Mouse (Mus musculus): ENCODE results near the gene Rerg. TPM values are rescaled to one million over a fixed set of nuclear protein-coding genes. Genes with fewer than 3 reads are reported as not detected.
A peak's percentile ranks its signal among the peaks of the same experiment; 100 is the strongest.

Gene Rerg
- polyA plus RNA-seq, 1 experiment from 2014 or later, result 23.9 TPM

GRCm38 (mm10) chr6:137188375-137188926 lies 18.2 kb upstream of the Rerg start:
- ATAC-seq (replicated peaks; ENCODE audit: low FRiP score, low read depth) (no peak), DNase-seq (ENCODE audit: low spot score) (no peak)
- Histone ChIP-seq H3K4me3 (replicated peaks; ENCODE audit: low read depth, low read length) (no peak overlapping the region), H3K4me1 (replicated peaks; ENCODE audit: insufficient read depth, low read length) (no peaks in the 10 kb centered on the region), H3K27me3 (ENCODE audit: insufficient read depth, low read length) (no peaks in the 10 kb centered on the region), H3K9me3 (replicated peaks; ENCODE audit: low read length) (no peaks in the 10 kb centered on the region), H3K4me2 (ENCODE audit: low read length) (no peak overlapping the region), H3K27ac (no peak overlapping the region), H3K9ac (ENCODE audit: low read depth, low read length) (no peak overlapping the region), H3K36me3 (ENCODE audit: insufficient read depth, low read length) (no peaks in the 10 kb centered on the region)
- 28% methylated on average over 11 of the region's 11 CpGs for whole genome bisulfite sequencing
- no peak for TF ChIP-seq CTCF (IDR thresholded peaks at IDR 0.05; ENCODE audit: low read depth)

GRCm38 (mm10) chr6:137187426-137187825 lies 17.1 kb upstream of the Rerg start:
- Histone ChIP-seq H3K9ac (ENCODE audit: low read depth, low read length) (no peak overlapping the region), H3K4me3 (replicated peaks; ENCODE audit: low read depth, low read length) (no peak overlapping the region), H3K4me1 (replicated peaks; ENCODE audit: insufficient read depth, low read length) (no peaks in the 10 kb centered on the region), H3K4me2 (ENCODE audit: low read length) (no peak overlapping the region), H3K27me3 (ENCODE audit: insufficient read depth, low read length) (no peaks in the 10 kb centered on the region), H3K27ac (no peak overlapping the region), H3K36me3 (ENCODE audit: insufficient read depth, low read length) (no peaks in the 10 kb centered on the region), H3K9me3 (replicated peaks; ENCODE audit: low read length) (no peaks in the 10 kb centered on the region)
- whole genome bisulfite sequencing, result 74% methylated on average over 3 of the region's 3 CpGs
- DNase-seq (ENCODE audit: low spot score) (no peak), ATAC-seq (replicated peaks; ENCODE audit: low FRiP score, low read depth) (no peak)
- TF ChIP-seq CTCF (IDR thresholded peaks at IDR 0.05; ENCODE audit: low read depth), result no peak

GRCm38 (mm10) chr6:137180636-137181035 lies 10.3 kb upstream of the Rerg start:
- no peak overlapping the region for H3K4me3 ChIP-seq (replicated peaks; ENCODE audit: low read depth, low read length)
- ATAC-seq (replicated peaks; ENCODE audit: low FRiP score, low read depth), result no peak

GRCm38 (mm10) chr6:137180115-137180514 lies 9.8 kb upstream of the Rerg start:
- Histone ChIP-seq H3K9me3 (replicated peaks; ENCODE audit: low read length) (no peaks in the 10 kb centered on the region), H3K27ac (no peak overlapping the region), H3K4me2 (ENCODE audit: low read length) (no peak overlapping the region), H3K4me1 (replicated peaks; ENCODE audit: insufficient read depth, low read length) (no peaks in the 10 kb centered on the region), H3K4me3 (replicated peaks; ENCODE audit: low read depth, low read length) (no peak overlapping the region), H3K9ac (ENCODE audit: low read depth, low read length) (no peak overlapping the region), H3K36me3 (ENCODE audit: insufficient read depth, low read length) (no peaks in the 10 kb centered on the region), H3K27me3 (ENCODE audit: insufficient read depth, low read length) (no peaks in the 10 kb centered on the region)
- 34% methylated on average over 8 of the region's 8 CpGs for WGBS
- DNase-seq (ENCODE audit: low spot score) (peak; percentile 41), ATAC-seq (replicated peaks; ENCODE audit: low FRiP score, low read depth) (no peak)
- TF ChIP-seq CTCF (IDR thresholded peaks at IDR 0.05; ENCODE audit: low read depth), result no peak

More at GRCm38 (mm10) chr6:137180636-137181035, 10.3 kb upstream of the Rerg start:
- no peak overlapping the region for H3K9ac ChIP-seq (ENCODE audit: low read depth, low read length)
- 63% methylated on average over 6 of the region's 6 CpGs for WGBS
- no peak overlapping the region for H3K27ac ChIP-seq
- no peaks in the 10 kb centered on the region for H3K27me3 ChIP-seq (ENCODE audit: insufficient read depth, low read length)
- no peaks in the 10 kb centered on the region for H3K4me1 ChIP-seq (replicated peaks; ENCODE audit: insufficient read depth, low read length)
- no peak overlapping the region for H3K4me2 ChIP-seq (ENCODE audit: low read length)
- no peaks in the 10 kb centered on the region for H3K36me3 ChIP-seq (ENCODE audit: insufficient read depth, low read length)
- TF ChIP-seq CTCF (IDR thresholded peaks at IDR 0.05; ENCODE audit: low read depth), result no peak
- H3K9me3 ChIP-seq (replicated peaks; ENCODE audit: low read length), result no peaks in the 10 kb centered on the region
- no peak for DNase-seq (ENCODE audit: low spot score)

GRCm38 (mm10) chr6:137179026-137179425 lies 8.7 kb upstream of the Rerg start:
- H3K9ac ChIP-seq (ENCODE audit: low read depth, low read length), result no peak overlapping the region
- no peaks in the 10 kb centered on the region for H3K36me3 ChIP-seq (ENCODE audit: insufficient read depth, low read length)
- no peaks in the 10 kb centered on the region for H3K4me1 ChIP-seq (replicated peaks; ENCODE audit: insufficient read depth, low read length)
- no peak overlapping the region for H3K27ac ChIP-seq
- DNase-seq (ENCODE audit: low spot score) (no peak), ATAC-seq (replicated peaks; ENCODE audit: low FRiP score, low read depth) (no peak)
- no peaks in the 10 kb centered on the region for H3K27me3 ChIP-seq (ENCODE audit: insufficient read depth, low read length)
- WGBS, result 50% methylated on average over 3 of the region's 3 CpGs
- H3K4me2 ChIP-seq (ENCODE audit: low read length), result no peak overlapping the region
- H3K4me3 ChIP-seq (replicated peaks; ENCODE audit: low read depth, low read length), result no peak overlapping the region
- no peak for TF ChIP-seq CTCF (IDR thresholded peaks at IDR 0.05; ENCODE audit: low read depth)
- H3K9me3 ChIP-seq (replicated peaks; ENCODE audit: low read length), result no peaks in the 10 kb centered on the region

GRCm38 (mm10) chr6:137170646-137171045 lies 349 bp upstream of the Rerg start:
- no peak for ATAC-seq (replicated peaks; ENCODE audit: low FRiP score, low read depth)

More at GRCm38 (mm10) chr6:137170646-137171045, 349 bp upstream of the Rerg start:
- DNase-seq (ENCODE audit: low spot score), result peak; percentile 60
- Histone ChIP-seq H3K4me3 (replicated peaks; ENCODE audit: low read depth, low read length) (no peak overlapping the region), H3K27me3 (ENCODE audit: insufficient read depth, low read length) (no peaks in the 10 kb centered on the region), H3K9me3 (replicated peaks; ENCODE audit: low read length) (no peaks in the 10 kb centered on the region), H3K36me3 (ENCODE audit: insufficient read depth, low read length) (no peaks in the 10 kb centered on the region), H3K27ac (no peak overlapping the region), H3K9ac (ENCODE audit: low read depth, low read length) (no peak overlapping the region), H3K4me2 (ENCODE audit: low read length) (no peak overlapping the region), H3K4me1 (replicated peaks; ENCODE audit: insufficient read depth, low read length) (no peaks in the 10 kb centered on the region)
- WGBS, result 36% methylated on average over 7 of the region's 7 CpGs
- TF ChIP-seq CTCF (IDR thresholded peaks at IDR 0.05; ENCODE audit: low read depth), result no peak

Data from kidney, postnatal 0 days (tissue).